Mouse (Mus musculus) embryonic facial prominence, embryonic 14.5 days (tissue): ENCODE measurements around the gene Dip2b. TPM values are rescaled to one million over a fixed set of nuclear protein-coding genes. Genes with fewer than 3 reads are reported as not detected.

Source experiments
- ATAC-seq: fragments of 200-750 bp; cut with Nextera tagmentation; 2 replicates; pipeline ENCODE4 v1.8.0; 2017; ENCODE audit warnings: low read depth, moderate number of reproducible peaks, moderate TSS enrichment
- DNase-seq: peaks from one replicate; pipeline ENCODE4 v3.0.0-alpha.2; 2015; ENCODE audit warnings: low spot score
- H3K27ac ChIP-seq: fragments of 300-500 bp; sonication (generic); replicated peaks from 2 replicates; pipeline ENCODE4 v1.5.1; 2014; ENCODE audit warnings: low read depth, mild to moderate bottlenecking, low read length, moderate library complexity
- H3K27me3 ChIP-seq: fragments of 300-500 bp; sonication (generic); replicated peaks from 2 replicates; pipeline ENCODE4 v1.6.1; 2014; ENCODE audit warnings: low read length; ENCODE audit not compliant: control insufficient read depth, insufficient read depth
- H3K36me3 ChIP-seq: fragments of 300-500 bp; sonication (generic); 2 replicates; pipeline ENCODE4 v1.6.1; 2014; ENCODE audit warnings: low read length, mixed read lengths; ENCODE audit not compliant: control insufficient read depth, insufficient read depth
- H3K4me1 ChIP-seq: fragments of 300-500 bp; sonication (generic); 2 replicates; pipeline ENCODE4 v1.6.1; 2014; ENCODE audit warnings: antibody characterized with exemption, low read length; ENCODE audit not compliant: control insufficient read depth, insufficient read depth
- H3K4me2 ChIP-seq: fragments of 300-500 bp; sonication (generic); 2 replicates; pipeline ENCODE4 v1.6.1; 2014; ENCODE audit warnings: low read depth, mild to moderate bottlenecking, low read length, moderate library complexity, mixed read lengths
- H3K4me3 ChIP-seq: fragments of 300-500 bp; sonication (generic); 2 replicates; pipeline ENCODE4 v1.5.1; 2014; ENCODE audit warnings: low read depth, mild to moderate bottlenecking, low read length
- H3K9ac ChIP-seq: fragments of 300-500 bp; sonication (generic); 2 replicates; pipeline ENCODE4 v1.6.1; 2014; ENCODE audit warnings: low read depth, mild to moderate bottlenecking, low read length, moderate library complexity, mixed read lengths
- H3K9me3 ChIP-seq: fragments of 300-500 bp; sonication (generic); 2 replicates; pipeline ENCODE4 v1.6.1; 2016; ENCODE audit warnings: low read length; ENCODE audit not compliant: control insufficient read depth
- WGBS: fragments of 180-500 bp; shearing (Covaris S2); extraction: QIAGEN DNeasy Blood & Tissue Kit; methylation state at CpG from one replicate; pipeline ENCODE4 v1.1.7; 2014; 5-methylcytosine and 5-hydroxymethylcytosine counted together
- polyA plus RNA-seq: library from polyadenylated mRNA; unstranded; fragments of >200 nt; fragmentation: Nextera tagmentation; extraction: Ambion mirVana; gene quantifications from 2 replicates; pipeline ENCODE4 v1.2.1, GENCODE M21; 2014

Gene Dip2b
- polyA plus RNA-seq, 1 experiment from 2014 or later = 15.3 TPM

DNA sequence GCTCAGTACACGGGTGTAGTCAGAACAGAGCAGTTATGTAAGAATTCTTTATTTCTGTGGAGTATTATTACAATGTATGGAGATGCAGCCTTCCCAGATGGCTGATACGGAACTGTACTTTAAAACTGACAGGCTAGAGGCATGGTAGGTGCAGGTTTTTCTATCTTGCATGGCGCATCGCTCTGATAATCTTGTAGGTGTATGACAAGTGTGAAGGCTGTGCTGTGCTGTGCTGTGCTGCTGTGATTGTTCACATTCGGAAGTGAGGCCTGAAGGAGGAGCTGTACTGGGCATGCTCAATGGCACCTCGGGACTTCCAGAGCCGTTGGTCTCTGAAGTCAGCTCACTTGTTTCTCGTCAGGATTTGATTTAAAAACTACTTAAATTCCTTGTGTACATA, 31.6 kb downstream of the Dip2b start:
- H3K27ac ChIP-seq = no peak overlapping the region
- no peak overlapping the region for H3K4me3 ChIP-seq
- DNase-seq (no peak), ATAC-seq (no peak)
- no peaks in the 10 kb centered on the region for H3K36me3 ChIP-seq
- 75% methylated on average over 8 of the region's 8 CpGs for WGBS
- H3K9ac ChIP-seq = no peak overlapping the region
- H3K4me1 ChIP-seq = peaks cover 8% of the 10 kb centered on the region; the same call in 1 of the 2 replicates
- H3K4me2 ChIP-seq = no peak overlapping the region
- H3K9me3 ChIP-seq = no peaks in the 10 kb centered on the region
- no peaks in the 10 kb centered on the region for H3K27me3 ChIP-seq

DNA sequence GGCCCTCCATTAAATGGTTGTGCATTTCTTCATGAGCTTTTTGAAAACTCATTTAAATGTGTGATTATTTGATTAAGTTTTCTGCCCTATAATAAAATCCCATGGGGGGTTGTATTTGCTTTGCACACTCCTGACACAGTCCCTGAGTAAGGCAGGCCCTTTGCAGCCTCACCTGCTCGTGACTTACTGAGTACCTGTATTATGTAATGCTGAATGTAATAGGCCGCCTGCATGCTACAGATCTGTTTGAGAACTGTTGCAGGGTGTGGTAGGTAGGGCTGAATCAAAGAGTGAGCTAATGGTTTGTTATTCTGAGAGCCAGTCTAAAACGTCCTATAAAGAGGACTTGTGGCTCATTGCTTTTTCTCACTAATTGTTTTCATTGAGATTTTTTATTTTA, 33.4 kb downstream of the Dip2b start:
- no peak overlapping the region for H3K27ac ChIP-seq
- H3K4me2 ChIP-seq = no peak overlapping the region
- WGBS = 84% methylated on average over 3 of the region's 3 CpGs

DNA sequence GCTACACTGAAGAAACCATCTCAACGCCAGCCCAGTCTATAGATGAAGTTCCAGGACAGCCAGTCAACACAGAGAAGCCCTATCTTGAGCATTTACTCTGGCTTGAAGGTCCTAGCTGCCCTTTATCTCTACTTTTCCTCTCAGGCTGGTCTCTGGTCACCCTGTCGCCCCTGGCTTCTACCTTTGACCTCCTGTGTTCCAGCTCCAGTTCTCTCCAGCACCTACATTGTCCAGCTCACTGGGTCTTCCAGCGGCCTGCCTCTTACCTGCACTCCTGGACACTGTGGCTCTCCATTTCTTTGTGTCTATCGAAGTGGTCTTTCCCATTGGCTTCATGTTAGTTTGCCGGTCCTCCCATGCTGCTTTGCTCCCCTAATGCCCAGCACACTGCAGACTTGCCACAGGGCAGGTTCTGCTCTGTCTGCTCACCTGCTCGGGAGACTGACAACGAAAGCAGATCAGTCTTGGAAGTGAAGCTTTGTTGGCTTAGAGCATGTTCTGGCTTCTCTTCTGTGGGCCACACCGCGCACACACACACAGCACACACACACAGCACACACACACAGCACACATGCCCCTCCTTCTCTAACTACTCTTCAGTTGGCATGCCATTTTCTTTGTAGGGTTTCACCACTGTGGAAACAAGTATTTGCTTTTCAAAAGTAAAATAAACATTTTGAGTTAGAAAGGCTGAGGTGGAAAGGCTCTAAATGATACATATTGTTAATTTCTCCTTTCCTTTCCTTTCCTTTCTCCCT, 35.4 kb downstream of the Dip2b start:
- Histone ChIP-seq H3K27ac (peak overlapping the region; percentile 28; the same call in 1 of the 2 replicates), H3K9ac (no peak overlapping the region), H3K36me3 (no peaks in the 10 kb centered on the region), H3K4me1 (peaks cover 8% of the 10 kb centered on the region; the same call in 1 of the 2 replicates), H3K27me3 (no peaks in the 10 kb centered on the region), H3K9me3 (no peaks in the 10 kb centered on the region), H3K4me2 (no peak overlapping the region), H3K4me3 (no peak overlapping the region)
- WGBS = 75% methylated on average over 9 of the region's 9 CpGs
- ATAC-seq = 0 out of 2 replicates have a peak, but pooled peaks have one; percentile 2
- no peak for DNase-seq

More for the DNA sequence above, 33.4 kb downstream of the Dip2b start:
- Histone ChIP-seq H3K9ac (no peak overlapping the region), H3K4me1 (peaks cover 8% of the 10 kb centered on the region; the same call in 1 of the 2 replicates), H3K27me3 (no peaks in the 10 kb centered on the region), H3K4me3 (no peak overlapping the region), H3K36me3 (no peaks in the 10 kb centered on the region), H3K9me3 (no peaks in the 10 kb centered on the region)
- no peak for DNase-seq
- no peak for ATAC-seq

GRCm38 (mm10) chr15:100074754-100075153, 36.3 kb downstream of the Dip2b start:
- Histone ChIP-seq H3K27me3 (no peaks in the 10 kb centered on the region), H3K27ac (0 out of 2 replicates have a peak overlapping the region, but pooled peaks have one; percentile 11), H3K4me1 (peaks cover 8% of the 10 kb centered on the region; the same call in 1 of the 2 replicates), H3K36me3 (no peaks in the 10 kb centered on the region), H3K9ac (no peak overlapping the region), H3K4me3 (no peak overlapping the region), H3K9me3 (no peaks in the 10 kb centered on the region), H3K4me2 (no peak overlapping the region)
- WGBS = 29% methylated on average over 3 of the region's 8 CpGs
- DNase-seq = no peak
- no peak for ATAC-seq

DNA sequence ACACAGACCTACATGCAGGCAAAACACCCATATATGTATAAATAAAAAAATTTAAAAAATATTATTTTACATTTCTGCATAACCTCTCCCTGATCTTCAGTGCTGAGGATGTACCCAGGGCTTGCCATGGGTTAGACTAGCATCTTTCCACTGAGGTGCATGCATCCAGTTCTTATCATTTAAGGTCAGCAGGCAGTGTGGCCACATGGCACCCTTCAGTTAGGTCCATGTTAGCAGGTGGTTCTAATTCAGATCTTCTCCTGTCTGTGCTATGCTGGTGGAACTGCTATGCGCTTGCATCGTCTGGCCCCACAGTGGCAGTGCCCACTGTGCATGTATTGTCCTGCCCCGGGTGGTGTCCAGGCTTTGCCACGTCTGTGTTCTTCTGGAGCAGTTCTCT, 37.9 kb downstream of the Dip2b start:
- WGBS = 76% methylated on average over 4 of the region's 4 CpGs
- Histone ChIP-seq H3K9ac (no peak overlapping the region), H3K4me3 (no peak overlapping the region), H3K36me3 (no peaks in the 10 kb centered on the region), H3K27me3 (no peaks in the 10 kb centered on the region), H3K27ac (no peak overlapping the region), H3K4me1 (peaks cover 17% of the 10 kb centered on the region), H3K4me2 (no peak overlapping the region), H3K9me3 (no peaks in the 10 kb centered on the region)
- no peak for ATAC-seq
- DNase-seq = no peak

DNA sequence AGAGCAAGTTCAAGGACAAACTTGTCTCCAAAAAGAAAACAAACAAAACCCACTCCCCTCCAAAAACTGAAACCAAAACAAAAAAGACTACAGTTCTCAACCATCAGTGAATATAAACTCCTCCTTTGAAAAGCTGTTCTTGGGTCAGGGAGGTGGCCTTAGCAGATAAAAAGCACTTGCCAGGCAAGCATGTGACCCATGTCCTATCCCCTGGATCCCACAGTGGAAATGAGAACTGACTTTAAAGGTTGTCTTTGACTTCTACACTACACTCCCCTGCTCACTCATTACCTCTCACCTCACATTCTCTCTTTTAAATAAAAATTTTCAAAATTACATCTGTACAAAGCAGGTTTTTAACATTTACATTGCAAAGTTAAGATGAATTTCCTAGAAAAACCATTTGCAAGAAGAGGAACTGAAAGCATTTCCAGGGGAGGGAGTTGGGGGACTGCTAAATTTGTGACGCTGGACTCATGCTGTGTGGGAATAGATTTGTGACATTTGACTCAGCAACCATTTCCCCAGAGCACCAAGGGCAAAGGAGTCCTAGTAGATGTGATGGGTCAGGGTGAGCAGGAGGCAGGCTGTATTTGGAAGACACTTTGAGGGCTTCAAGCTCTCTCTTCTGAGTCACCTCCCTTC, 42.5 kb downstream of the Dip2b start:
- Histone ChIP-seq H3K4me1 (peaks cover 18% of the 10 kb centered on the region), H3K9me3 (no peaks in the 10 kb centered on the region), H3K27me3 (no peaks in the 10 kb centered on the region), H3K4me3 (no peak overlapping the region), H3K36me3 (no peaks in the 10 kb centered on the region), H3K9ac (no peak overlapping the region), H3K27ac (0 out of 2 replicates have a peak overlapping the region, but pooled peaks have one; percentile 76), H3K4me2 (no peak overlapping the region)
- ATAC-seq (no peak), DNase-seq (no peak)
- WGBS = 55% methylated on average over 1 of the region's 1 CpGs

DNA sequence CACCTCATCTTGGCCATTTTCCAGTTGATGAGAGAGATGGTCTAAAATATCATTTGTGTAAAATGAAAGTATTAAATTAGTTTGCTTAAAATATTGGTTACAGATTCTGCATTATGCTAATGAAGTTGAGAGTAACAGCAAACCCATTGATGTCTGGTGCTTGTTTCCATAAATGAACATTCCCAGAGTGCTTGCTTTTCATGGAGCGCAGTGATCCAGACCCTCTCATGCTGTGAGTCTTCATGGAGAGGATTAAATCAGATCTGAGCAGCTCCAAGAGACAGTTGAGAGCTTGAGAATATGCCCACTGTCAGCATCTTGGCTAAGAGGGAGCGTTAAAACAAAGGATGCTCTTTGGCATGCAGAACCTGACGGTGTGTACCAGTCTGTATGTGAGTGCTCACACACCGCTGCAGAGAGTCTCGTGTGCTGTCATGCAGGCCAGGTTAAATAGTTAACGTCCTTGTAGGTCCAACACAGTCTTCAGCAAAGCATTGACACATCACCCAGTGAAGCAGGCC, 43.1 kb downstream of the Dip2b start:
- Histone ChIP-seq H3K4me1 (peaks cover 18% of the 10 kb centered on the region), H3K36me3 (no peaks in the 10 kb centered on the region), H3K27ac (peak overlapping the region; percentile 76), H3K4me3 (no peak overlapping the region), H3K27me3 (no peaks in the 10 kb centered on the region), H3K9me3 (no peaks in the 10 kb centered on the region), H3K9ac (peak overlapping the region; percentile 34; the same call in 1 of the 2 replicates), H3K4me2 (no peak overlapping the region)
- DNase-seq = no peak
- ATAC-seq = no peak
- WGBS = 67% methylated on average over 6 of the region's 6 CpGs

GRCm38 (mm10) chr15:100082052-100082451, 43.6 kb downstream of the Dip2b start:
- Histone ChIP-seq H3K4me2 (no peak overlapping the region), H3K9me3 (no peaks in the 10 kb centered on the region), H3K27ac (peak overlapping the region; percentile 76), H3K27me3 (no peaks in the 10 kb centered on the region), H3K4me3 (no peak overlapping the region), H3K4me1 (peaks cover 18% of the 10 kb centered on the region), H3K36me3 (no peaks in the 10 kb centered on the region), H3K9ac (peak overlapping the region; percentile 34; the same call in 1 of the 2 replicates)
- ATAC-seq (0 out of 2 replicates have a peak, but pooled peaks have one; percentile 68), DNase-seq (peak; percentile 55)
- 39% methylated on average over 8 of the region's 8 CpGs for WGBS
